Mouse (Mus musculus) cerebellum, adult 8-10 months (tissue): ENCODE data around the gene Kif18a.

Experiments
- DNase-seq: peaks from one replicate; pipeline ENCODE4 v3.0.0; 2022

Kif18a gene

GRCm38 (mm10) chr2:109384019-109384418 is 103.5 kb downstream of the Kif18a start:
- no peak for DNase-seq

- no peak for DNase-seq
These were observed 105.7 kb downstream of the Kif18a start for GRCm38 (mm10) chr2:109386211-109386610.

- DNase-seq = no peak
These were observed 108.2 kb downstream of the Kif18a start for GRCm38 (mm10) chr2:109388733-109389132.

- DNase-seq = no peak
These were observed 109.4 kb downstream of the Kif18a start for GRCm38 (mm10) chr2:109389977-109390376.
